Mouse (Mus musculus) myocyte (in vitro differentiated cells): ENCODE results near the gene Bglap.

Experiments
- E2F4 ChIP-seq: IDR thresholded peaks from one replicate; pipeline ENCODE4 v1.6.1; 2011; ENCODE audit warnings: mild to moderate bottlenecking, control low read depth, moderate library complexity; ENCODE audit not compliant: insufficient read depth
- MAX ChIP-seq: IDR thresholded peaks from one replicate; pipeline ENCODE4 v1.6.1; 2011; ENCODE audit warnings: low read depth, mild to moderate bottlenecking, control low read depth
- MYOD1 ChIP-seq, 3 experiments: IDR thresholded peaks; one replicate each; pipeline ENCODE4 v1.6.1; 2011; ENCODE audit warnings: control low read depth in 2 of 3, low read depth in 2 of 3, mild to moderate bottlenecking in 2 of 3, moderate library complexity in 1 of 3; ENCODE audit not compliant: insufficient read length in 2 of 3, control insufficient read depth in 1 of 3
- POLR2A ChIP-seq: IDR thresholded peaks from one replicate; pipeline ENCODE4 v1.6.1; 2011; ENCODE audit warnings: low read depth, mild to moderate bottlenecking, control low read depth, moderate library complexity; ENCODE audit not compliant: insufficient read length
- POLR2AphosphoS2 ChIP-seq: IDR thresholded peaks from one replicate; pipeline ENCODE4 v1.6.1; 2011; ENCODE audit warnings: low read depth, control low read depth; ENCODE audit not compliant: insufficient read length
- REST ChIP-seq: IDR thresholded peaks from one replicate; pipeline ENCODE4 v1.6.1; 2011; ENCODE audit warnings: mild to moderate bottlenecking, control low read depth, moderate library complexity; ENCODE audit not compliant: insufficient read depth, insufficient read length
- TCF12 ChIP-seq: IDR thresholded peaks from one replicate; pipeline ENCODE4 v1.6.1; 2011; ENCODE audit warnings: mild to moderate bottlenecking, control low read depth; ENCODE audit not compliant: poor library complexity, insufficient read depth, severe bottlenecking
- USF1 ChIP-seq: IDR thresholded peaks from one replicate; pipeline ENCODE4 v1.6.1; 2011; ENCODE audit warnings: low read depth, mild to moderate bottlenecking, control low read depth, moderate library complexity

- TF ChIP-seq POLR2AphosphoS2 (no peak), POLR2A (no peak), REST (no peak), E2F4 (no peak), MYOD1 (IDR thresholded peaks at IDR 0.05; ENCODE audit: control insufficient read depth in 1 of 3, insufficient read length in 2 of 3, low read depth in 2 of 3) (no peak), MAX (no peak), USF1 (no peak), TCF12 (no peak)
These were observed 23.2 kb downstream of the Bglap start for GRCm38 (mm10) chr3:88361096-88361495.
